Mouse (Mus musculus): ENCODE results near the gene Ect2l. TPM values are rescaled to one million over a fixed set of nuclear protein-coding genes. Genes with fewer than 3 reads are reported as not detected.

The Ect2l gene
- polyA plus RNA-seq, 1 experiment from 2014 or later = 0.43 TPM

Other genes starting within 250 kb of the Ect2l start
- 154 and 192 TPM in 2 replicates for gene Abracl, start 187.6 kb downstream of the Ect2l start, polyA plus RNA-seq (2015; fragmentation: Nextera tagmentation; extraction: Ambion mirVana)
- gene Reps1, start 155.0 kb downstream of the Ect2l start, polyA plus RNA-seq (2015; fragmentation: Nextera tagmentation; extraction: Ambion mirVana) = 9.0 and 10.3 TPM in 2 replicates
- gene Ccdc28a, start 24.1 kb upstream of the Ect2l start, polyA plus RNA-seq (2015; fragmentation: Nextera tagmentation; extraction: Ambion mirVana) = 13.1 and 16.4 TPM in 2 replicates
- gene Nhsl1, start 108.1 kb upstream of the Ect2l start, polyA plus RNA-seq (2015; fragmentation: Nextera tagmentation; extraction: Ambion mirVana) = 7.0 and 7.5 TPM in 2 replicates